Mouse (Mus musculus) embryonic facial prominence, embryonic 14.5 days (tissue): Measurements from ENCODE around the gene Ky. TPM values are rescaled to one million over a fixed set of nuclear protein-coding genes. Genes with fewer than 3 reads are reported as not detected.

ENCODE experiments used
- ATAC-seq: fragments of 200-750 bp; cut with Nextera tagmentation; 2 replicates; pipeline ENCODE4 v1.8.0; 2017; ENCODE audit warnings: low read depth, moderate number of reproducible peaks, moderate TSS enrichment
- DNase-seq: peaks from one replicate; pipeline ENCODE4 v3.0.0-alpha.2; 2015; ENCODE audit warnings: low spot score
- H3K27ac ChIP-seq: fragments of 300-500 bp; sonication (generic); replicated peaks from 2 replicates; pipeline ENCODE4 v1.5.1; 2014; ENCODE audit warnings: low read depth, mild to moderate bottlenecking, low read length, moderate library complexity
- H3K27me3 ChIP-seq: fragments of 300-500 bp; sonication (generic); replicated peaks from 2 replicates; pipeline ENCODE4 v1.6.1; 2014; ENCODE audit warnings: low read length; ENCODE audit not compliant: control insufficient read depth, insufficient read depth
- H3K36me3 ChIP-seq: fragments of 300-500 bp; sonication (generic); 2 replicates; pipeline ENCODE4 v1.6.1; 2014; ENCODE audit warnings: low read length, mixed read lengths; ENCODE audit not compliant: control insufficient read depth, insufficient read depth
- H3K4me1 ChIP-seq: fragments of 300-500 bp; sonication (generic); 2 replicates; pipeline ENCODE4 v1.6.1; 2014; ENCODE audit warnings: antibody characterized with exemption, low read length; ENCODE audit not compliant: control insufficient read depth, insufficient read depth
- H3K4me2 ChIP-seq: fragments of 300-500 bp; sonication (generic); 2 replicates; pipeline ENCODE4 v1.6.1; 2014; ENCODE audit warnings: low read depth, mild to moderate bottlenecking, low read length, moderate library complexity, mixed read lengths
- H3K4me3 ChIP-seq: fragments of 300-500 bp; sonication (generic); 2 replicates; pipeline ENCODE4 v1.5.1; 2014; ENCODE audit warnings: low read depth, mild to moderate bottlenecking, low read length
- H3K9ac ChIP-seq: fragments of 300-500 bp; sonication (generic); 2 replicates; pipeline ENCODE4 v1.6.1; 2014; ENCODE audit warnings: low read depth, mild to moderate bottlenecking, low read length, moderate library complexity, mixed read lengths
- H3K9me3 ChIP-seq: fragments of 300-500 bp; sonication (generic); 2 replicates; pipeline ENCODE4 v1.6.1; 2016; ENCODE audit warnings: low read length; ENCODE audit not compliant: control insufficient read depth
- WGBS: fragments of 180-500 bp; shearing (Covaris S2); extraction: QIAGEN DNeasy Blood & Tissue Kit; methylation state at CpG from one replicate; pipeline ENCODE4 v1.1.7; 2014; 5-methylcytosine and 5-hydroxymethylcytosine counted together
- polyA plus RNA-seq: library from polyadenylated mRNA; unstranded; fragments of >200 nt; fragmentation: Nextera tagmentation; extraction: Ambion mirVana; gene quantifications from 2 replicates; pipeline ENCODE4 v1.2.1, GENCODE M21; 2014

Gene Ky
- polyA plus RNA-seq, 1 experiment from 2014 or later: 2.7 TPM

DNA sequence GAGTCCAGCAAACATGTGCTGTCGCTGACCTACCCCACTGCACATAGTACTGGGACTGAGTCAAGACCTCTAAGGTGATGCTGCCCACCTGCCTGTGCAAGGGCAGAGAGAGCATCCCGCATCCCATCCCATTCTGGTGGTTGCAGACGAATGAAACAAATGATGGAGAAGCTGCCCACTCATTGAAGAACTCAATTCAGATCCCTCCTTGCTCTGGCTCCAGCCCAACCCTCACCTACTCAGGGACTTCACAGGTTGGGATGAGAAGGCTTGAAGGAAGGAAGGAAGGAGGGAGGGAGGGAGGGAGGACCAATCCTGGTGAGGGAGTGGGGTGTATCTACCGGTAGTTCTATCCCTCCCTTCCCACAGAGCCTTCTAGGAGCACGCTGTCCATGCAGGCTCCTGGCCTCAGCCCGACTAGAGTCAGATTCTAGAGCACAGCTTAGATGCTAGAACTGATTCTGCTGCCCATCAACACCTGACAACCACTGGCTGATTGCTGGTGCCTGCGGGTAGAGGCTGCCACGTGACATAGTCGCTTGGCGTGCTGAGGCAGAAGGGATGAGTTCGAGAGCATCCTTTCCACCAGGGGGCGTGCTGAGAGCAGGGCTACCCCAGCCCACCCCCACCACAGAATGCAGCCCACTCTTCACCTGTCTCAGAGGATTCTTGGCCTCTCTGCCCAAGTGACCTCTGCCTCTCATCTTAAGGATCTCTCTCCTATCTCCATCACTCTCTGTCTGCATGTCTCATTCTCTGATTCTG, 13.3 kb upstream of the Ky start:
- 41% methylated on average over 11 of the region's 12 CpGs for WGBS
- no peak for ATAC-seq
- H3K27ac ChIP-seq: no peak overlapping the region
- no peak overlapping the region for H3K9ac ChIP-seq
- no peaks in the 10 kb centered on the region for H3K4me1 ChIP-seq
- no peak overlapping the region for H3K4me3 ChIP-seq
- DNase-seq: no peak
- no peaks in the 10 kb centered on the region for H3K27me3 ChIP-seq
- no peaks in the 10 kb centered on the region for H3K36me3 ChIP-seq
- H3K9me3 ChIP-seq: no peaks in the 10 kb centered on the region
- no peak overlapping the region for H3K4me2 ChIP-seq

DNA sequence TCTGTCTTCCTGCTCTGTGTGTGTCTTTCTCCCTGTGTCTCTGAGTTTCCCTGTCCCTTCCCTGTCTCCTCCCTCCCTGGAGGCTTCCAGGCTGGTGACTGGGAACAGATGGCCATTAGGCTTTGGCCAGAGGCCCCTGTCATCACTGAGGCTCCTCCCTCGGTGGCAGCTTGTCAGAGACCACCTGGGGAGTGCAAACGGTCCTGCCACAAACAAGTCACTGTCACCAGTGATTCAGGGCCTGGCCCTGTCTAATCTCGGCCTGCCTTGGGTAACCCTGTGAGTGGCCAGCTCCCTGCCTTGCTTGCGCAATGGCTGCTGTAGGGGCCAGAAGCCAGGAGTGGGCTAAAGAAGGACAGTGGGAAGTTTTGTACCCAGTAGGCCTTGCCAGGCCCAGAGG, 12.5 kb upstream of the Ky start:
- no peak overlapping the region for H3K27ac ChIP-seq
- WGBS: 45% methylated on average over 4 of the region's 4 CpGs
- H3K27me3 ChIP-seq: no peaks in the 10 kb centered on the region
- no peak overlapping the region for H3K4me2 ChIP-seq
- no peak overlapping the region for H3K4me3 ChIP-seq
- H3K4me1 ChIP-seq: no peaks in the 10 kb centered on the region
- H3K9me3 ChIP-seq: no peaks in the 10 kb centered on the region
- no peak overlapping the region for H3K9ac ChIP-seq
- ATAC-seq (no peak; the same call in 1 of the 2 replicates), DNase-seq (no peak)
- H3K36me3 ChIP-seq: no peaks in the 10 kb centered on the region

DNA sequence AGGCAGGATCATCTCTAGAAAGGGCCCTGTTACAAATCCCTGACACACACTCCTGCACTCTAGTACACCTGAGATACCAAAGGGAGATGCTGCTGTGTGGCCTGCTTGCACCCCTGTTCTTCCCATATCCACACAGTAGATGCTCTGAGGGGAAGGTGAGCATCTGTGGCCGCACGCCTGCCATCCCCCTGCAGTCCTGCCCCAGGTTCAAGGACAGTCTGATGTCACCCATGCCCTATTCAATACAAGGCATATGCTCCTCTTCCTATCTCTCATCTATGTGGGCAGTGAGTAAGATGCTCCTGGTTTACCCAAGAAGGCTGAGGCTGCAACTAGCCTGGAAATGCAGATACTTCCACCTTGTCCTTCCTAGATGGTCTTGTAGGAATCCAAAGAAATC, 11.6 kb upstream of the Ky start:
- H3K4me2 ChIP-seq: no peak overlapping the region
- no peak overlapping the region for H3K4me3 ChIP-seq
- no peak overlapping the region for H3K27ac ChIP-seq
- WGBS: 82% methylated on average over 2 of the region's 2 CpGs
- no peaks in the 10 kb centered on the region for H3K27me3 ChIP-seq
- H3K9ac ChIP-seq: no peak overlapping the region
- H3K9me3 ChIP-seq: no peaks in the 10 kb centered on the region
- no peaks in the 10 kb centered on the region for H3K36me3 ChIP-seq
- ATAC-seq (no peak), DNase-seq (no peak)
- H3K4me1 ChIP-seq: no peaks in the 10 kb centered on the region

DNA sequence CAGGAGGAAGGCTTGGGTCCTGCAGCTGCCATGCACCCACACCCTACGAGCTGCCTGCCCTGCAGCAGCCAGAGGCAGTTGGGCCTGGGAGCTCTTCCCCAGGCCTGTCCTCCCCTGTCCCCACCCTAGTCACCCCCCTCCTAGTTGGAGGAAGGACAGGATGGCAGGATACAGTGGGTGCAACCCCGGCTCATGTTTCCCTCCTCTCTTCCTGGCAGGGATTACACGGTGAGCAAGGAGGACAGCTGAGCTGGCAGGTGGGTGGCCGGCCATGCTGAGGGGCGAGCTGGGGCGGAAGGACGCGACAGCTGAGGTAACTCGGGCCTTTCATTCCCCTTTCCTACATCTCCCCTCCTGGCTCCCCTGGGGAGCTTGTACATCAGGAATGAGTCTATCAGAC, 11.1 kb upstream of the Ky start:
- DNase-seq (peak; percentile 51), ATAC-seq (peak; percentile 67)
- Histone ChIP-seq H3K27me3 (no peaks in the 10 kb centered on the region), H3K9ac (no peak overlapping the region), H3K27ac (no peak overlapping the region), H3K36me3 (no peaks in the 10 kb centered on the region), H3K4me3 (no peak overlapping the region), H3K4me1 (no peaks in the 10 kb centered on the region), H3K4me2 (no peak overlapping the region), H3K9me3 (no peaks in the 10 kb centered on the region)
- WGBS: 55% methylated on average over 8 of the region's 9 CpGs

DNA sequence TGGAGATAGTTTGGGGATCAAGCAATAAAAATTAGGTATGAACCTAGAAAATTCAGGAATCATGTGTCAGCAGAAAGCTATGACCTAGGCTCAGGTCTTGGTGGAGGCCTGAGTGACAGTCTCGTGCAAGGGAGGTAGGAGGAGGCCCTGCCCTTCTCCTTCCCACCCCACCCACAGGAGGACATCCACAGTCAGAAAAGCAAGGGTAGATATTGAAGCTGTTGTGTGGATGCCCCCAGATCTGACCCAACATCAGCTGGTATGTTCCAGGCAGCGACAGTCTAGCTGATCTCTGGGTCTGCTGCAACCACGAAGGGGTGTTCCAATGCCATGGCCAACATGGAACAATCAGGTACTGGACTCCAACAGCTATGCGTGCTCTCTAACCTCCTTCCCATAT, 10.3 kb upstream of the Ky start:
- ATAC-seq: no peak
- DNase-seq: no peak
- no peak overlapping the region for H3K27ac ChIP-seq
- H3K4me2 ChIP-seq: no peak overlapping the region
- H3K9me3 ChIP-seq: no peaks in the 10 kb centered on the region
- H3K36me3 ChIP-seq: no peaks in the 10 kb centered on the region
- no peaks in the 10 kb centered on the region for H3K4me1 ChIP-seq
- H3K27me3 ChIP-seq: no peaks in the 10 kb centered on the region
- 77% methylated on average over 4 of the region's 4 CpGs for WGBS
- no peak overlapping the region for H3K9ac ChIP-seq
- H3K4me3 ChIP-seq: no peak overlapping the region

DNA sequence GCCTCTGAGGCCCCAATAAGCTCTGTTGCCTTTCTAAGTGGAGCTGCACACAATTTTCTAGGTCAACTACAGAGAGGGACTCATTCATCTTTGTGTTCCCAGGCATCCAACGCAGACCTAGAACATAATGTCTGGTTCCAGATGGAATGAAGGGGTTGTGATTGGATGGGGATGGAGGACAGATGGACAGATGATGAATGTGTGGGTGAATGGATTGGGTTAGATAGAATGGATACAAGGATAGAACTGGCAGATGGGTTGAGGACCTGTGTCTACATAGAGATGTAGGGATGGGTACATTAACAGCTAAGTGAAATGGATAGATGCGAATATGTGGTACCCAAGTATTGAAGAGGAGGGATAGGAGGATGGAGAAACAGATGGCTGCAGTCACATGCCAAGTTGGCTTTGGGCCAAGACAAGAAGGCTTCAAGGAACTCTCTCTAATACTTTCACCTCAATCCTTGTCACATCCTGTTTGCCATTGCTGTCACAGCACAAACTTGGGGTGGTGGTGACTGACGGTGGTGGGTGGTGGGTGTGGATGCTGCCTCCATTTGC, 9.0 kb upstream of the Ky start:
- H3K9me3 ChIP-seq: no peaks in the 10 kb centered on the region
- 85% methylated on average over 3 of the region's 3 CpGs for WGBS
- no peaks in the 10 kb centered on the region for H3K4me1 ChIP-seq
- H3K36me3 ChIP-seq: no peaks in the 10 kb centered on the region
- ATAC-seq (no peak), DNase-seq (no peak)
- H3K4me2 ChIP-seq: no peak overlapping the region
- H3K27ac ChIP-seq: no peak overlapping the region
- H3K9ac ChIP-seq: no peak overlapping the region
- H3K4me3 ChIP-seq: no peak overlapping the region
- no peaks in the 10 kb centered on the region for H3K27me3 ChIP-seq

DNA sequence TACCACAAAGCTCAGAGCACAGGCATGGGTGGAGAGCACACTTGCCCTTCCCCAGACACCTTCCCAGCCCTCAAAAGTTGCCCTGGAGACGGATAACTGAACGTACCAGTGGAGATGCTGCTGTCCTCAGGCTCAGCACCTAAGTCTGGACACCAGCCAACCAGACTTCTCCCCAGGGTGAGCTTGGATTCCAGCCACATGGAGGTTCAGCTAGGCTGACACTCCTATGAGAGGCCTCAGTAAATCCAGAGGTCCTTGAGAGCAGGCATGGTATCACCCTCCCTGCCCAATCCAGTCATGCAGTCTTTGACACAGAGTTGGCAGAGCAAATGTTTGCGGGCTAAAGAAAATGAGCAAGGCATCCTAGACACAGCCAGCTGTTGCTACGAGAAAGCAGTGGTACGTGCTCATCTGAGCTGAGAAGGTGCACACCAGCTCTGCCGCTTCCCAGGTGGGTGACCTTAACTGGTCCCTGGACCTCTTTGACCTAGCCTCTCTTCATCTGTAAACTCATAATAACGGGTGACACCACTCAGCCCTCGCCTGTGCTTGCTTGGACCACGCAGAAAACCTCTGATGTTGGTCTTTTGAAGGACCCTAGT, 8.4 kb upstream of the Ky start:
- no peaks in the 10 kb centered on the region for H3K4me1 ChIP-seq
- H3K4me3 ChIP-seq: no peak overlapping the region
- no peak for DNase-seq
- WGBS: 79% methylated on average over 9 of the region's 9 CpGs
- no peak for ATAC-seq
- no peaks in the 10 kb centered on the region for H3K36me3 ChIP-seq
- H3K27me3 ChIP-seq: no peaks in the 10 kb centered on the region
- no peak overlapping the region for H3K9ac ChIP-seq
- no peak overlapping the region for H3K27ac ChIP-seq
- H3K9me3 ChIP-seq: no peaks in the 10 kb centered on the region
- no peak overlapping the region for H3K4me2 ChIP-seq

DNA sequence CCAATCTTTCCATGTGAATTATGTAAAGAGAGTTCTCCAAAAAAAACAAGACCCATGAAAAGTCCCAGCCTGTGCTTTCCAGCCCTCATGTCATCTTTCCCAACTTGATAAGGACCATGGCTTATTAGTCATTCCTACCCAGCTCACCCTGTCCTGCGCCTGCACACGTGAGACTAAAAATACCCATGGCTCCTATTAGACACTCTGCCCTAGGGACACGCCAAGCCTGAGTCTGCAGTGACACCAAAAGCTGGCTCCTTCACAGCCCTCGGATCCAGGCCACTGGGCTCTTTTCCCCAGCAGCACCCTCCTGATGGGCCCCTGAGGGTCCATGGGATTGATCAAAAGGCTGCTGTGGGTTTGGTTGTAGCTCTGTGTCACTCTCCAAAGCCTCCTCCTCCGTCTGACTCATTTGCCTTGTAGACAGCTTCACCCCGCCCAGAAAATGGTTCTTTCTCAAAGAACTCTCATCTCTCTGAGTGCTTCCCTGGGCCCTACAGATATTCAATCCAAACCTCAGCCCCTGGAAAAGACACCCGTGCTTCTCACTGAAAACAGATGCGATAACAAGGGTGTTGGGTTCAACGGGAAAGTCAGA, 7.6 kb upstream of the Ky start:
- Histone ChIP-seq H3K27me3 (no peaks in the 10 kb centered on the region), H3K9me3 (no peaks in the 10 kb centered on the region), H3K4me2 (no peak overlapping the region), H3K9ac (no peak overlapping the region), H3K4me1 (no peaks in the 10 kb centered on the region), H3K4me3 (no peak overlapping the region), H3K27ac (no peak overlapping the region), H3K36me3 (no peaks in the 10 kb centered on the region)
- WGBS: 82% methylated on average over 9 of the region's 9 CpGs
- DNase-seq (no peak), ATAC-seq (no peak)
